Mouse (Mus musculus) olfactory bulb, adult 2 months (tissue): ENCODE data around the gene Dpp4.

Experiments
- CTCF ChIP-seq: fragments of 200-500 bp; IDR thresholded peaks from 2 replicates; pipeline ENCODE4 v1.5.1; 2012; ENCODE audit warnings: low read depth, mild to moderate bottlenecking, low read length, moderate library complexity; ENCODE audit not compliant: insufficient read depth
- POLR2A ChIP-seq: fragments of 200-500 bp; IDR thresholded peaks from 2 replicates; pipeline ENCODE4 v1.6.1; 2012; ENCODE audit warnings: mild to moderate bottlenecking, low read depth, low read length, moderate library complexity; ENCODE audit not compliant: insufficient read depth

- no peak for TF ChIP-seq POLR2A
- no peak for TF ChIP-seq CTCF
These were observed 104.6 kb downstream of the Dpp4 start for GRCm38 (mm10) chr2:62307477-62307876.
